Mouse (Mus musculus): Measurements from ENCODE around the gene Usf2.

Usf2 gene

DNA sequence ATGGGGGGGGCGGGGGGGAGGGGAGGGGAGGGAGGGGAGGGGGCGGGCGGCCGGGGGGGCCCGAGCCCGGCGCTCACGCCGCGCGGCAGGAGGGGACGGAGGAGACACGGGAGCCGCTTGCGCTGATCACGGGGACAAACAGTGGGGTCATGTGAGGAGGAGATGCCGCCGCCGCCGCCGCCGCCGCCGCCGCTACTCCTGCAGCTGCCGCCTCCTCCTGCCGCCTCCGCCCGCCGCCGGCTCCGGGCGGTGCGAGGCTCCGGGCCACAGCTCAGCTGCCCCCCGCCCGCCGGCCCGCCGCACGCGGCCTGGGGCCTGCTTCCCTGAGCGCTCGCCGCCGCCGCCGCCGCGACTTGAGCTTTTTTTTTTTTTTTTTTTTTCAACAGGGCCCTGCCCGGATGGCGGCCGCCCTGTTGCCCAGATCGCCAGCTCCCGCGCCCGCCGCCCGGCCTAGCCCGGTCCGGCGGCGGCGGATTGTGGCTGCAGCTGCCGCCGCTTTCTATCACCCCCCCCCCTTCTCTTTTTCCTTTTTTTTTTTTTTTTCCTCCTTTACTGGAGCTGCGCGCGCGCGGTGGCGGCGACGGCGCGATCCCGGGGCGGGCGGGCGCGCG is at the start of gene Usf2:
Gene Usf2 (minus strand): TSS at position 48 of the 611 bp plus-strand sequence.
- peak; percentile 83 to 91 for DNase-seq

DNA sequence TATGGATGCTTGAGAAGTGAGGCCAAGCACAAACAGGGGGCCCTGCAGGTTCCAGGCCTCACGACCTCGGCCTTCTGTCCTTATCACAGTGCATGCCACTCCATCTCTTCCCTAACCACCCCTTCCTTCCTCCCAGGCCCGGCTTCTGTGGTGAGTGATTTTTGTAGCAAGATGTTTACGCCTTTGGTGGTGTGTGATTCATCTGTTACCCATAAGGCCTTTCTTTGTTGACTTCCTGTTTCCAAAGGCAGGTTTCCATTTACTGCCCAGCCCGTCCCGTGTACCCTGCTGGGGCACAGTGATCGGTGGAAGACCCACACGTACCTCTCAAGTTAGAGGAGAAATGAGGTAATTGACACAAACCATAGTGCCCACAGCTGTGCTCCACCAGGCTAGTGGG is 46.0 kb upstream of the Usf2 start:
- peak; percentile 7 to 19 for DNase-seq

DNA sequence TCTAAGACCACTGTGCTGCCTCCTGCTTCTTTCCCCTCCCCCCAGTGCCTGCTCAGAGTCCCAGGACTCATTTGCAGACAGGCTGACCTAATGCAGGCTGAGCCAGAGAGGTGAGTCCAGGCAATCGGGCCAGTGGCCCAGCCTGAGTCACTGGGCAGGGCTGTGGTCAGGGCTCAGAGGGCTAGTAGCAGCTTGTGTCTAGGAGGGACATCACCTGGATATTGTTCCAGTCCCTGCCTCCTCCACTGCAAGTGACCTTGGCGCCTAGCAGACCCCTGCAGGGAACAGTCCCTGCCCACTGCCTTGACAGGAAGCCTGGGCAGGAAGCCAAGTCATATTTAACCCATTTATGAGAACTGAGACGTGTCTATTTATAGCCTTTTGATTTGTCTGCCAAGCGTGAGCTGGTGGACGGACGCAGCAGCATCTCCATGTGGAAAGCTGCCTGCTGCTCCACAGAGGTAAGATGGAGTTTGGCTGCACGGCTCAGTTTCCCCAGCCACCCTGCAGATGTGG is 44.0 kb upstream of the Usf2 start:
- peak; percentile 53 to 68 for DNase-seq

GRCm38 (mm10) chr7:30996491-30996890 is 39.9 kb upstream of the Usf2 start:
- DNase-seq = no peak

- no peak for DNase-seq
Observed at GRCm38 (mm10) chr7:30993986-30994385, 37.4 kb upstream of the Usf2 start.

DNA sequence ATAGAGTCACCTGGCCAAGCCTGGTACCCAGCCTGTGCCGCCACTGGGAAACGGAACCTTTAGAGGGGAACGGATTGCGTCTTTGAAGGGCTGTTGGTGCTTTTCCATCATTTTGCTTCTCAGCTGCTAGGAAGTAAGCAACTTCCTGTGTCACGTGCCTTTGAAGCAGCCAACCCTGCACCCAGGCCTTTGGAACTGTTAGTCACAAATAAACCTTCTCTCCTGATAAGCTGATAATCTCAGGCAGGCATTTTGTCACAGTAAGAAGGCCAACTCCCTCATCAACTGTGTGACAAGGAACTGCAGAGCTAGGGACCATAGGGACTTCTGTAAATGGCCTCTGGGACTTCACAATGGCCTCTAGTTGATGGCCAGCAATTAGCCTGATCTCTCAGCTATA is 35.5 kb upstream of the Usf2 start:
- DNase-seq = no peak

DNA sequence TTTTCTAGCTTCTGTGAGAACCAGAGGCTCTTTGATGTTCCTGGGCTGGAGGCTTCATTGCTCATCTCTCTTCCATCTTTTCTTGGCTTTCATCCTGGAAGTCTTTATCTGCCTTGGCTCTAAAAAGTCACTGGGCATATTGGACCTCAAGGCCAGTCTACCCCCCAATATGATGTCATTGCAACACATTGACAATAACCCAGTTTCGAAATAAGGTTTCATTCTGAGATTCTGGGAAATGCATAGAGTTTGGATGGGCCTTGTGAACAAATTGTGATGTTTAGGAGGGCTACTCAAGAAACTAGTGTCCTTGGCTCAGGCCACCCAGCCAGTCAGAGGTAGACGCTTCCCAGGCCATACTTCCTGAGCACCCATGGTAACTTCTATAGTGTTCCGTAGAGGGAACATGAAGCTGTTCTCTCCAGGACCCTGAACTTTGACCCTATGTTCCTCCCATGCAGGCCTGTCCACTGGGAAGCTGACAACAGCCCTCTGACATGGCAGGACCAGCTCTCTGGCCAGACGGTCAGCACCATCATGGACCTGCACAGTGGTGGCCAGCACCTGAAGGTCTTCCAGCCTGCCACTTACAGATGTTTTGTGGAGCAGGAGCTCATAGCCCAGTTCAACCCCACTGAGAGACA is 32.0 kb upstream of the Usf2 start:
- DNase-seq = no peak

DNA sequence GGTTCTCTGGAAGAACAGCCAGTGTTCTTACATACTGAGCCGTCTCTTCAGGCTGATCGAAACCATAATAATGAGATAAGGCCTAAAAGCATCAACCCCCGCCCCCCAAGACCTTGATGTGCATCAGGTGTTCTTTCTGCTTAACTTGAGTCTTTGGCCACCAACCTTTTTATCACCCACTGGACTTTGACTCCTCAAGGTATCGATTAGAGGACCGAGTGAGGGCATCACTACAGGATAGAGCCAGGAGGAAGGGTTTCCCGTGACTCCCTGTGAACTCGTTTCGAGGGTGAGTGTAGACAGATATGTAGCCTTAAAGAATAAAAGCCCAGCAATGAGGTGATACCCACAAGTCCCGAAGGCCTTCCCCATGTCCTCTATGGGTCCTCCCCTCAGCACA is 28.8 kb upstream of the Usf2 start:
- DNase-seq = no peak

- no peak for DNase-seq
Observed at GRCm38 (mm10) chr7:30981703-30982102, 25.1 kb upstream of the Usf2 start.

DNA sequence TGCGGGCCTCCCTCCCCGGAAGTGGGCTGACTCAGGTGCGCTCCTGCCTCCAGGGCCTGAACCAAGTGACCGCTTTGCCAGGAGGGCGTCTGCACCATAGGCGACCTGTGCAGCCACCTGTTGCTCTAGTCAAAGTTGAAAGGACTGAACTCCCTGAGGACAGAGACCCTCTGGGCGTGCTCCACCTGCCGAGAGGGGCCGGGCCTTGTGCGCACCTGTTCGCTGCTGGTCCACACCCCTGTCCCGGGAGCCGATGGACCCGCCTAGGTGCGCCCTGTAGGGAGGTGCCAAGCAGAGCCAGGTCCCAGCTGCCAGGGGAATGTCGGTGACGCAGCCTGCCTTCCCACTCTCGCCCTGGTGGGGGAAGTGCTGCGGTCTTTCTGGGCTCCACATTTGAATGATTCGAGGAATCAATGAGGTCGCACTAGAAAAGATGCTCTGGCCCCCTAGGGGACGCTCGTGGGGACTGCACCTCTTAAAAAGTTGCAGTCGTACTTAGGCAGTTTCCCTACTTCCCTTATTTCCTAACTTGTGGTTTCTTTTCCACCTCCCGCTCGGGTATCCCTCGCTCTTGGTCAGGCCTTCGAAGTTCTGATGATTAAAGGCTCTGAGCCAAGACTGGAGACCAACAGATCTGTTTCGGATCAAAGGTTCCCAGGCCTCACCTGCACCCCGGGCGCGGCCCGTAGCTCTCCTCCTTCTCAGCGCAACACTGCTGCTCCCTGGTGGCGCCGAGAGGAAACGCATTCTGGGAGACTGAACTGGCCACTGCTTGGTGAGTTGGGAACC is 17.1 kb upstream of the Usf2 start, which contains the start of gene Fam187b:
Gene Fam187b (plus strand): TSS at position 290 of the 789 bp plus-strand sequence.
- peak; percentile 93 to 95 for DNase-seq

- DNase-seq = peak in 1 of 2 experiments; percentile 79
Observed at GRCm38 (mm10) chr7:30973251-30973500, 16.6 kb upstream of the Usf2 start, which contains the start of gene Lsr. Gene Lsr, minus strand, starts transcription at chr7:30973464.

DNA sequence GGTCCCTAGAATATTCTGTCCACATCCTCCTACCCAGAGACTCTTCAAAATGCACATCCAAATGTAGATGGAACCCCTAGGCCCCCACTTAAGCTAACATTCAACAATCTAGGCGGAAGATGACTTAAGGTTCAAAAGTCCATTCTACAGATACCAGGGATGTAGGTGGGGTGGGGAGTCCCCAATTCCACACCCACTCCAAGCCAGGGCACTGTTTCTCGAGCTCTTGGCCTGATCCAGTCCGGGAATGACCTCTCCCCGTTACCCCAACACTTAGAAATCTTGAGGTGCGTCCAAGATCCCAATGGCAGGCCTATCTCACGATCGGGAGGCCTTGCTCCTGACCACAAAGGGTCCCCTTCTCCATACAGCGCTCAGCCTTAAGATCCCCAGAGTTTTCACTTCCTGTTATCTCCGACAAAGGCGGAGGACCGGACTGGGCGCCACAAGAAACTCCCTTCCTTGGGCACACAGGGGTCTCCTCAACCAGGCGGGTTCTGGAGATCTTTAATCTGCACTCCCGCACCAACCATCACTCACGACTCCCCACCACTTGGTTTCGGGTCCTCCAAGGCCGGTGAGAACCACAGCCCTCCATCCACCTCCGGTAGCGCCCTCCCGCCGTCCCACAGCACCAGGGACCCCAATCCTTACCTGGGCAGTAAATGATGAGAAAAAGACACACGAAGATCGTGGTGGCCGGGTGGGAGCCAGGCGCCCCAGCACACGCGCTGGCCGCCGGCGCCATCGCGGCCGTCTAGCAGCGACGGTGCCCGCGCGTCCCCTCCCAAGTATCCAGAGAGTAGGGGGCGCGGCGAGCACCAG is 16.0 kb upstream of the Usf2 start:
- no peak for DNase-seq

DNA sequence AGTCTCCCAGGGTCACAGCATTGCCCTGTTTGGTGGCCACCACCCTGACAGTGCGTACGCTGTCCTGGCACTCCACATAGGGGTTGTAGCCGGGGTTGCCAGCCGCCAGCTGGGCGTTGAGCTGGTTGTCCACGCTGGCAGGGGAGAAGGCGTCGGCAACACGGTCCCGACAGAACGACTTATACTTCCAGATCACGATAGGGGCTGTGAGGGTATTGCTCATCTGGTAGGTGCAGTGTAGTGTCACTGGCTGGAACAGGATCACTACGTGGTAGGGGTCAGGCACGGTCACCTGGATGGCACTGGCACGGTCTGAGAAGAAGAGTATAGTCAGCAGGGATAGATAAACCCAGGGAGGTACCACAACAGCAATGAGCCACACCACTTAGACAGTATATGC is 15.3 kb upstream of the Usf2 start:
- DNase-seq = no peak

DNA sequence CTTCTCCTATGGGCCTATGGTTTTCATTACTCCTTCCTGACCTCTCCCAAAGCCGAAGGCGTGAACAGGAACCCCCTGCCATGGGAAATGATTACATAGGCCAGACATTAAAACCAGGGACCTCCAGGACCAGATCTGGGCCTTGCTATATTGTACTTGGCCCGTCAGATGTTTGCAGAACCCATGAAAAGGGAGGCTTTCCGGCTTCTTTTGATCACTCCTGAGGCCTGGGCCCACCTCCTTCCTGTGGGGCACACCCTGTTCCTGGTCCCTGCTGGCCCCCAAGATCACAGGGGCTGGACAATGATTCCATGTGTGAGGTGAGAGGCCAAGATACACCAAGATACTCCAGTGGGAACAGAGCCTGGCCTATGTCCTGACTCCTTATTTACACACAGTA is 12.6 kb upstream of the Usf2 start:
- DNase-seq = no peak

DNA sequence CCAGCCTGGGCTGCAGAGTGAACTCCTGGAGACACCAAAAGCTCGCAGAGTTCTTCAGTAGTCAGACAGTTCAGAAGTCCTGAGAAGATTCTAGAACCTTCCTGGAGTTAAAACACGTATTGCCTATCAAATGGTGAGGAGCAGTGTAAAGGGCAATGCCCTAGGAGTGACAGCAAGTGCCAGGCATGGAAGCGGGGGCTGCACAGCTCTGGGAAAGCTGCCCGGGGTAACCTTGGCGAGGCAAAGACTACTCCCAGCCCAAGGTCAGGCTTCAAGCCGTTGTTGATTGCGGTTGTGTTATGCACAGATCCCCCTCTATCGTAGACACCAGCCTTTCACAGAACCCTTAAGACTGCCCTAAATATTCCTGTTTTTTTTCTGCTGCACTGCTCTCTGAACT is 12.0 kb upstream of the Usf2 start:
- no peak for DNase-seq

GRCm38 (mm10) chr7:30966657-30967056 is 10.1 kb upstream of the Usf2 start:
- no peak for DNase-seq

DNA sequence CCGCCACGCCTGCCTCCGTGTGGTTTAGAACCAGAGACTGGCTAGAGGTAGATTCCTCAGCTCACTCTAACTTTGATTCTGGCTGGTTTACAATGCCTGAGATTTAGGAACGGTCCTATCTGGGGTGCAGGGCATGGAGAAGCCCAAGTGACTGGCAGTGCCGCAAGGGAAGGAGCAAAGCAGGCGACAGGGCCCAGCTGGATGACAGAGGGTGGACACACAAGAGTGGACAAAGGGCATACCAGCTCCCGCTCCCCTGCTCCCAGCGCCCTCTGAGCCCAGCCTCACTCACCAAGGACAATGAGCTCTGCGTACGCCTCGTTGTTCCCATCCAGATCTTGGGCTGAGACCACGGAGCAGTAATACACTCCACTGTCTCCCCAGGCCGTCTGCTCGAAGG is 9.1 kb upstream of the Usf2 start:
- DNase-seq = no peak

- no peak for DNase-seq
Observed at GRCm38 (mm10) chr7:30964366-30964765, 7.8 kb upstream of the Usf2 start.

DNA sequence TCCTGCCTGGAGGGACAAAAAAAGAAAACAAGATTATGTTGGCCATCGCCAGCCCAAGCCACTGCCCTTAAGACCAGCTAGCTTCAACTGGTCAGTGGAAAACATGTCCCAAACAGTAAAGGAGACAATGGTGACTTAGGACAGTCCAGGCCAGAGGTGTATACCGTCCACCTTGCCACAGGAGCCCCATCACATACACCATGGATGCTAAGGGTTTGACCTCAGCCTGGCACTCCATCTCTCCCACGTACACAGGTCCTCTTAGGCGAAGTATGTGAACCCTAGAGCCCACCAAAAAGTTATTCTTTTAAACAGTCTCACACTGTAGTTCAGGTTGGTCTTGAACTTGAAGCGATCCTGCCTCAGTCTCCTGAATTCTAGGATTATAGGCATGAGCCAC is 6.3 kb upstream of the Usf2 start:
- no peak for DNase-seq

- no peak for DNase-seq
Observed at GRCm38 (mm10) chr7:30959786-30960349, 3.3 kb upstream of the Usf2 start.

DNA sequence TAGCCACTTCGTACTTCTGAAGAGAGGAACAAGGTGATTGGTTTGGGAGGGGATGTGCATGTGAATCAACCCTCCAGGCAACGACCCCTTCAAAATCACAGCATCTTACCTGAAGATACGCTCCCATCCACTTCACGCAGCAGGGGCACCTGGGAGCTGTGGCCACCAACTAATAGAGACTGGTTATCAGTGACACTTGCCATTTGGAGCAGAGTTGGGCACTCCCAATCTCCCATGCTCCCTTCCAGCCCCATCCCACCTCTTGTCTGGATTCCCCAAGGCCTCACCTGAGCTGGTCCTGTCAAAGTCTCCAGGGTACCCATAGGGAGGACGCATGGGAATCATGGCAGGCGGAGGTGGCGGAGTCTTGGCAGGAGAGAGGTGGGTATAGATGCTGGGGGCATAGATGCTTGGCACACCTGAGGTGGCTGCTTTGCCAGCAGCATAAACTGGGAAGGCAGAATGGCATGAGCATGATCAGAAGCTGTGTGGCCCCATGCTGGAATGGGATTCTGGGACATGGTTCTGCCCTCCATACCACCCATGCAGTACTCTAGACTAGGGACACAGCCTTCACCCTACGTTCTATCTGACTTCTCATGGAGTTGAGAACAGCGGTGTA is 2.4 kb upstream of the Usf2 start:
- no peak for DNase-seq
